Mouse (Mus musculus) heart, embryonic 11.5 days (tissue): ENCODE measurements around the gene Cobll1. TPM values are rescaled to one million over a fixed set of nuclear protein-coding genes. Genes with fewer than 3 reads are reported as not detected.

Source experiments
- ATAC-seq: fragments of 200-750 bp; cut with Nextera tagmentation; replicated peaks from 2 replicates; pipeline ENCODE4 v1.8.0; 2017; ENCODE audit warnings: moderate library complexity; ENCODE audit not compliant: insufficient number of reproducible peaks, low FRiP score, low TSS enrichment
- H3K27ac ChIP-seq: fragments of 300-500 bp; sonication (generic); 2 replicates; pipeline ENCODE4 v1.5.1; 2014; ENCODE audit warnings: mild to moderate bottlenecking, low read depth, low read length
- H3K27me3 ChIP-seq: fragments of 300-500 bp; sonication (generic); 2 replicates; pipeline ENCODE4 v1.6.1; 2014; ENCODE audit warnings: mild to moderate bottlenecking, low read length, mixed read lengths; ENCODE audit not compliant: control insufficient read depth, insufficient read depth
- H3K36me3 ChIP-seq: fragments of 300-500 bp; sonication (generic); 2 replicates; pipeline ENCODE4 v1.6.1; 2014; ENCODE audit warnings: mild to moderate bottlenecking, low read length, moderate library complexity, mixed read lengths; ENCODE audit not compliant: control insufficient read depth, insufficient read depth
- H3K4me1 ChIP-seq: fragments of 300-500 bp; sonication (generic); 2 replicates; pipeline ENCODE4 v1.6.1; 2014; ENCODE audit warnings: low read length; ENCODE audit not compliant: control insufficient read depth, insufficient read depth
- H3K4me2 ChIP-seq: fragments of 300-500 bp; sonication (generic); 2 replicates; pipeline ENCODE4 v1.6.1; 2014; ENCODE audit warnings: mild to moderate bottlenecking, moderate library complexity
- H3K4me3 ChIP-seq: fragments of 300-500 bp; sonication (generic); 2 replicates; pipeline ENCODE4 v1.5.1; 2014; ENCODE audit warnings: low read depth, low read length
- H3K9ac ChIP-seq: fragments of 300-500 bp; sonication (generic); 2 replicates; pipeline ENCODE4 v1.6.1; 2014; ENCODE audit warnings: mild to moderate bottlenecking, low read depth, low read length, moderate library complexity
- H3K9me3 ChIP-seq: fragments of 300-500 bp; sonication (generic); replicated peaks from 2 replicates; pipeline ENCODE4 v1.6.1; 2016; ENCODE audit warnings: low read length; ENCODE audit not compliant: control insufficient read depth
- WGBS: fragments of 180-500 bp; shearing (Covaris S2); extraction: QIAGEN DNeasy Blood & Tissue Kit; methylation state at CpG from one replicate; pipeline ENCODE4 v1.1.7; 2014; ENCODE audit not compliant: insufficient replicate concordance; 5-methylcytosine and 5-hydroxymethylcytosine counted together
- polyA plus RNA-seq: library from polyadenylated mRNA; unstranded; fragments of >200 nt; fragmentation: Nextera tagmentation; extraction: Ambion mirVana; gene quantifications from 2 replicates; pipeline ENCODE4 v1.2.1, GENCODE M21; 2014

Cobll1 gene
- polyA plus RNA-seq, 1 experiment from 2014 or later: 9.9 TPM

DNA sequence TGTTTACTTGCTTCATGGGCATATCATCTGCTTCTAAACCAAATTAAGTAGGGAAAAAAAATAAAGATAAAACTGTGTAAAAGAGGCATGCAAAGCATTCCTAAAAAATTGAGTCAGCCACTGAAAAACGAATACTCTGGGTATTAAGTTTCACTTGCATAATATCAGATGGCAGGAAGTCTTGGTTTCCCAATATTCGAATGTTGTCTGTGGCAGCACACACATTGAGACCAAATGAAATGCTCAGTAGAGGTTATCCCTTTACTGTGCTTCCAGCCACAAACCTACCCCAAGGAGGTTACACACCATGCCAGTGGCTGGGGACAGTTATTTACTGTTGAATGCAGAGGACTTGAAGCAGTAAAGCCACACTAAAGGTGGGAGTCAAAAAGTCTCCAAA is 119.1 kb downstream of the Cobll1 start:
- 59% methylated on average over 2 of the region's 2 CpGs for WGBS
- H3K36me3 ChIP-seq: no peaks in the 10 kb centered on the region
- no peaks in the 10 kb centered on the region for H3K9me3 ChIP-seq
- ATAC-seq: no peak
- H3K4me3 ChIP-seq: no peak overlapping the region
- H3K27ac ChIP-seq: no peak overlapping the region
- no peak overlapping the region for H3K4me2 ChIP-seq
- 0 out of 2 replicates have a peak, but pooled peaks cover 3% of the 10 kb centered on the region for H3K4me1 ChIP-seq
- no peaks in the 10 kb centered on the region for H3K27me3 ChIP-seq
- H3K9ac ChIP-seq: no peak overlapping the region

DNA sequence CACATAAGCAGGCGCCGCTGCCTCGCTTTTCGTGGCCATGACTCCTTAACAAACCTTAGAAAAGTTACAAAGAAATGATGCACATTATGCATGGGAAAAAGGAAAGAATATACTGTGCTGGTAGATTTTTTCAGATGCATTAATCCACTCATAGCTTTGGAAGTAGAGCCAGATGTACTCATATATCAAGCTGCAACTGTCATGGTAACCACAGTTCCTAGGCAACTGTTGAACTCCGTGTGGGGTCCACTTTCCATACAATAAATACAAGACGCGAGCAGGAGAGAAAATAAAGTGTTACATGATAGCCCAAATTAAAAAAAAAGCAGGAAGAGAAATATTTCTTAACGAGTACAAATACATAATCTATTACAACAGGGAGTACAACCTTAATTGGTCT is 119.5 kb downstream of the Cobll1 start:
- no peak overlapping the region for H3K4me3 ChIP-seq
- H3K36me3 ChIP-seq: no peaks in the 10 kb centered on the region
- H3K27me3 ChIP-seq: no peaks in the 10 kb centered on the region
- H3K27ac ChIP-seq: no peak overlapping the region
- ATAC-seq: no peak
- no peak overlapping the region for H3K9ac ChIP-seq
- 0 out of 2 replicates have a peak, but pooled peaks cover 3% of the 10 kb centered on the region for H3K4me1 ChIP-seq
- no peaks in the 10 kb centered on the region for H3K9me3 ChIP-seq
- WGBS: 77% methylated on average over 8 of the region's 8 CpGs
- no peak overlapping the region for H3K4me2 ChIP-seq

GRCm38 (mm10) chr2:65119076-65119475 is 120.1 kb downstream of the Cobll1 start:
- H3K4me3 ChIP-seq: no peak overlapping the region
- no peak overlapping the region for H3K9ac ChIP-seq
- no peaks in the 10 kb centered on the region for H3K9me3 ChIP-seq
- H3K27ac ChIP-seq: no peak overlapping the region
- no peaks in the 10 kb centered on the region for H3K27me3 ChIP-seq
- ATAC-seq: no peak
- 0 out of 2 replicates have a peak, but pooled peaks cover 3% of the 10 kb centered on the region for H3K4me1 ChIP-seq
- 69% methylated on average over 2 of the region's 2 CpGs for WGBS
- no peaks in the 10 kb centered on the region for H3K36me3 ChIP-seq
- no peak overlapping the region for H3K4me2 ChIP-seq

GRCm38 (mm10) chr2:65117859-65118258 is 121.3 kb downstream of the Cobll1 start:
- H3K27ac ChIP-seq: no peak overlapping the region

DNA sequence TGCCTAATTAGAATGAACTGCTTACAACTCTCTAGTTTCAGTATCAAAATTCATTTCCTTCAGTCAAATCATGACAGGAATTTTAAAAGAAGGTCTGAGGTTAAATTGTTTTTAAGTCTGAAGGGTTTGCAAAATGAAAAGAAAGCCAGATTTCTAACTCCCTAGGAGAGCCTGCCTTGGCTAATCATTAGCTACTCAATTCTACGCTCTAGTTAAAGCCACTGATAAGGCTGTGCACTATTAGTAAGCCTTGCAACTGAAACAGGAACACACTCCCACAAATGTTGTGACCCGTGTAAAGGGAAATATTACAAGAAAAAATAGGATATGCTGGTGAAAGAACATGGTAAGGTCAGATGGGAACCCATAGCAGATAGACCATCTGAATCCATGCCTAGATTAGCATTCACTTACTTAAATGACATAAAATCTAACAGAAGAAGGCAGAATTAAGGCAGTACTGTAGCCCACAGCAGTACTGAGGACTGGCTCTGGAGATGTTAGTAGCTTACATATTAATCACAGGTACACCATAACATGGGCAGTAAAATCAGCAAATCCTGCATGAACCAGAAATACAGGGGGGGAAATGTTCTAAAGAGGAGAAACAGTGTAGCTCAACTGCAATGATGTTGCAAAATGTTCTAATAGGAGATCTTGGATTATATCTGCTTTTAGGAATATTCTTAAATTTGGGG is 122.6 kb downstream of the Cobll1 start:
- ATAC-seq: no peak
- no peak overlapping the region for H3K4me3 ChIP-seq
- 0 out of 2 replicates have a peak, but pooled peaks cover 3% of the 10 kb centered on the region for H3K4me1 ChIP-seq
- 72% methylated on average over 2 of the region's 2 CpGs for WGBS
- no peaks in the 10 kb centered on the region for H3K27me3 ChIP-seq
- no peaks in the 10 kb centered on the region for H3K36me3 ChIP-seq
- H3K9ac ChIP-seq: no peak overlapping the region
- no peak overlapping the region for H3K4me2 ChIP-seq
- H3K27ac ChIP-seq: no peak overlapping the region
- H3K9me3 ChIP-seq: no peaks in the 10 kb centered on the region

More at GRCm38 (mm10) chr2:65117859-65118258, 121.3 kb downstream of the Cobll1 start:
- ATAC-seq: no peak
- H3K4me1 ChIP-seq: 0 out of 2 replicates have a peak, but pooled peaks cover 3% of the 10 kb centered on the region
- 46% methylated on average over 2 of the region's 2 CpGs for WGBS
- H3K4me3 ChIP-seq: no peak overlapping the region
- H3K36me3 ChIP-seq: no peaks in the 10 kb centered on the region
- H3K4me2 ChIP-seq: no peak overlapping the region
- no peaks in the 10 kb centered on the region for H3K27me3 ChIP-seq
- H3K9ac ChIP-seq: no peak overlapping the region
- no peaks in the 10 kb centered on the region for H3K9me3 ChIP-seq

DNA sequence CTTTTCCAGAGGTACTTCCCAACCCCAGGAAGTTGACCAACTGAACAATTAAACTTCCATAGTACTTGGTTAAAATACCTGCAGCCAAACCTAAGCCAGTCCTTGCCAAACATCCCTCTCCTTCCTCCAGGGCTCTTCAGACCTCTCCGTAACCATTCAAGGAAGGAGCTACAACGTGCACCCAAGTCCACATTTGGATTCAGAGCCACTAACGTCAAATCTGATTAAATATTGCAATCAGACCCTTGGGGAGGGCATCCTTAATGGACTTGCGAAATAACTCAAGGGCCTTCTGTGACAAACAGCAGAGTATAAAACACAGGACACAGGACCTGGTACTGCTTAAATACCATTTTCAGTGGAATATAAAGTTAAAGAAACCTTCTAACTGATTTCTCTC is 126.0 kb downstream of the Cobll1 start:
- no peak for ATAC-seq
- no peaks in the 10 kb centered on the region for H3K4me1 ChIP-seq
- 85% methylated on average over 4 of the region's 4 CpGs for WGBS

DNA sequence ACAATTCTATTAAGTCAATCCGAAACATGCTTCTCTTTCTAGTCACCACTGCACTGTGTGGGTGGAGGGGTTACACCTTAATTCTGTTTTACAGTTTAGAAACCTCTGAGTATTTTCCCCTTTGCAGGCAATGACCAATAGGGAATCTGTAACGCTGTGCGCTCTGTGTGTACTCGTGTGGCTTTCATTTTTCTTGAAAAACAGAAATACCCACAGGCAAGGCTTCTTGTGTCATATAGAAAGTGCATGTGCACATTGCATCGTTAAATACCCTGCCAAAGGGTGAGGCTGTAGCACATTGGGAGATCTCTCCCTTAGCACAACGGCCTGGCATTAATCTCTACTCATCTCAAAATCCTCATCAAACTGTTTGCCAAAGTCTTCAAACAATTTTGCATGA is 134.6 kb downstream of the Cobll1 start:
- Histone ChIP-seq H3K27ac (no peak overlapping the region), H3K27me3 (no peaks in the 10 kb centered on the region), H3K9me3 (no peaks in the 10 kb centered on the region), H3K4me1 (no peaks in the 10 kb centered on the region), H3K4me3 (no peak overlapping the region), H3K4me2 (no peak overlapping the region), H3K36me3 (no peaks in the 10 kb centered on the region), H3K9ac (no peak overlapping the region)
- WGBS: 87% methylated on average over 6 of the region's 6 CpGs
- ATAC-seq: no peak

More for the DNA sequence above, 126.0 kb downstream of the Cobll1 start:
- no peak overlapping the region for H3K9ac ChIP-seq
- H3K9me3 ChIP-seq: no peaks in the 10 kb centered on the region
- H3K27me3 ChIP-seq: no peaks in the 10 kb centered on the region
- H3K27ac ChIP-seq: no peak overlapping the region
- H3K36me3 ChIP-seq: no peaks in the 10 kb centered on the region
- H3K4me2 ChIP-seq: no peak overlapping the region
- H3K4me3 ChIP-seq: no peak overlapping the region

DNA sequence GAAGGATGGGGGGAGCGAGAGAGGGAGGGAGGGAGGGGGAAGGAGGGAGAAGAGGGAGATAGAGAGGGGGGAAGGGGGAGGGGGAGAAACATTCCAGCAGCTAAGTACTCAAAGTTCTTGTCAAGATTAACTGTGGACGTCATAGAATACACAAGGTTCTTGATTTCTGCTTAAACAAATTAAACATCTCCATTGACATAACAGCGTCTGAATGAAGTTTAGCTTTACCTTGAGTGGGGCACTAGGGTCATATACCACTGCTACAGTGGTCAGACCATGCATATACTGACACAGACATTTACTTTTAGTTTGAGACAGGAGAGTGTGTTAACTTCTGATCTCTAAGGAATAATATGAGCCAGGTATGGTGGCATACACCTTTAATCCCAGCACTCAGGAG is 135.4 kb downstream of the Cobll1 start:
- ATAC-seq: no peak
- Histone ChIP-seq H3K9ac (no peak overlapping the region), H3K4me3 (no peak overlapping the region), H3K4me2 (no peak overlapping the region), H3K27me3 (no peaks in the 10 kb centered on the region), H3K27ac (no peak overlapping the region), H3K36me3 (no peaks in the 10 kb centered on the region), H3K9me3 (no peaks in the 10 kb centered on the region), H3K4me1 (no peaks in the 10 kb centered on the region)
- WGBS: 50% methylated on average over 3 of the region's 3 CpGs

DNA sequence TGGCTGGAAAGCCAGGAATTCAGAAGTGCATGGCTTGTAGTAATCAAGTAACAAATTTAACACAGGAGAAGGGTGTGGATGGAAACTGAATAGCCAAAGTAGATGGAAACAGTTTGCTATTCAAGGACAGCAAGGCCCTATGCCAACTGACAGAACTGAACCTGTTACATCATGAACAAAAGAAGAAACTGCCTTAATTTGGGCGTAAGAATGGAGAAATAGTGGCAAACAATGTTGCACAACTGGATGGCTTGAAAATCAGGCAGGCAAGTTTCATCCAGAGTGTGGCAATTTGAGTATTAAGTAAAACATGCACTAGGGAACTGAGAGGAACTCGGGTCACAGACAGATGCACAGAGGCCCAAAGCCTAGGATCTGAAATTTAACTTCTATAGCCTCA is 137.8 kb downstream of the Cobll1 start:
- Histone ChIP-seq H3K27ac (no peak overlapping the region), H3K9ac (no peak overlapping the region), H3K4me3 (no peak overlapping the region), H3K36me3 (peaks cover 3% of the 10 kb centered on the region; the same call in 1 of the 2 replicates), H3K27me3 (no peaks in the 10 kb centered on the region), H3K9me3 (no peaks in the 10 kb centered on the region), H3K4me1 (no peaks in the 10 kb centered on the region), H3K4me2 (no peak overlapping the region)
- no peak for ATAC-seq
- WGBS: 84% methylated on average over 2 of the region's 2 CpGs
